Mouse (Mus musculus) MEL (cell line): ENCODE results near the gene Lao1. TPM values are rescaled to one million over a fixed set of nuclear protein-coding genes. Genes with fewer than 3 reads are reported as not detected.

Source experiments
- DNase-seq: peaks from one replicate; pipeline ENCODE4 v3.0.0; 2011; ENCODE audit warnings: low read depth, low spot score
- H3K27ac ChIP-seq: 2 replicates; pipeline ENCODE4 v1.5.1; 2012; ENCODE audit warnings: low read depth, mild to moderate bottlenecking, control low read depth, low read length, moderate library complexity; ENCODE audit not compliant: control insufficient read depth
- H3K27me3 ChIP-seq, 2 experiments: fragments of 150-350 bp in 1 of 2; sonication (generic) in 1 of 2; 2 replicates each; pipeline ENCODE4 v1.6.1; 2012; ENCODE audit warnings: low read length in 2 of 2, mild to moderate bottlenecking in 2 of 2, improper control_type of control experiment in 1 of 2, moderate library complexity in 1 of 2; ENCODE audit not compliant: insufficient read depth in 2 of 2, control insufficient read depth in 1 of 2
- H3K36me3 ChIP-seq, 2 experiments: 2 replicates each; pipeline ENCODE4 v1.6.1; 2012 to 2014; ENCODE audit warnings: low read length in 2 of 2, improper control_type of control experiment in 1 of 2, inconsistent platforms in 1 of 2, mild to moderate bottlenecking in 1 of 2; ENCODE audit not compliant: insufficient read depth in 2 of 2, control insufficient read depth in 1 of 2
- H3K4me1 ChIP-seq, 2 experiments: fragments of 150-350 bp in 1 of 2; sonication (generic) in 1 of 2; 2 replicates each; pipeline ENCODE4 v1.6.1; 2012; ENCODE audit warnings: low read length in 2 of 2, improper control_type of control experiment in 1 of 2, mild to moderate bottlenecking in 1 of 2; ENCODE audit not compliant: insufficient read depth in 2 of 2, control insufficient read depth in 1 of 2
- H3K4me3 ChIP-seq, 2 experiments: fragments of 150-350 bp in 1 of 2; sonication (generic) in 1 of 2; 2 replicates each; pipeline ENCODE4 v1.5.1; 2012; ENCODE audit warnings: low read depth in 2 of 2, low read length in 2 of 2, mild to moderate bottlenecking in 2 of 2, moderate library complexity in 2 of 2, control low read depth in 1 of 2, improper control_type of control experiment in 1 of 2; ENCODE audit not compliant: control insufficient read depth in 1 of 2, insufficient read depth in 1 of 2
- H3K79me2 ChIP-seq: 2 replicates; pipeline ENCODE4 v1.6.1; 2012; ENCODE audit warnings: mild to moderate bottlenecking, low read length, moderate library complexity; ENCODE audit not compliant: control insufficient read depth, poor library complexity, insufficient read depth
- H3K9ac ChIP-seq: 2 replicates; pipeline ENCODE4 v1.6.1; 2012; ENCODE audit warnings: low read depth, mild to moderate bottlenecking, control low read depth, low read length, moderate library complexity; ENCODE audit not compliant: control insufficient read depth, poor library complexity, severe bottlenecking
- H3K9me3 ChIP-seq: fragments of 150-350 bp; sonication (generic); replicated peaks from 2 replicates; pipeline ENCODE4 v1.6.1; 2012; ENCODE audit warnings: mild to moderate bottlenecking, low read length, improper control_type of control experiment, moderate library complexity; ENCODE audit not compliant: insufficient read depth
- BHLHE40 ChIP-seq: IDR thresholded peaks from 2 replicates; pipeline ENCODE4 v1.6.1; 2012; ENCODE audit warnings: low read depth, mild to moderate bottlenecking, inconsistent platforms, low read length, improper control_type of control experiment, borderline replicate concordance
- E2F4 ChIP-seq: IDR thresholded peaks from 2 replicates; pipeline ENCODE4 v1.6.1; 2011; ENCODE audit warnings: low read depth, low read length, improper control_type of control experiment, borderline replicate concordance
- GABPA ChIP-seq: IDR thresholded peaks from 2 replicates; pipeline ENCODE4 v1.6.1; 2012; ENCODE audit warnings: low read depth, mild to moderate bottlenecking, inconsistent platforms, low read length, improper control_type of control experiment, moderate library complexity
- HCFC1 ChIP-seq: IDR thresholded peaks from 2 replicates; pipeline ENCODE4 v1.6.1; 2012; ENCODE audit warnings: low read depth, mild to moderate bottlenecking, inconsistent platforms, low read length, improper control_type of control experiment, moderate library complexity
- KAT2A ChIP-seq: conservative IDR thresholded peaks from 2 replicates; pipeline ENCODE4 v1.6.1; 2012; ENCODE audit warnings: low read depth, low read length, improper control_type of control experiment, inconsistent platforms
- MAZ ChIP-seq: IDR thresholded peaks from 2 replicates; pipeline ENCODE4 v1.6.1; 2012; ENCODE audit warnings: low read depth, mild to moderate bottlenecking, inconsistent platforms, low read length, improper control_type of control experiment
- MXI1 ChIP-seq: IDR thresholded peaks from 2 replicates; pipeline ENCODE4 v1.6.1; 2011; ENCODE audit warnings: mild to moderate bottlenecking, low read depth, low read length, improper control_type of control experiment
- MYB ChIP-seq: IDR thresholded peaks from 2 replicates; pipeline ENCODE4 v1.6.1; 2011; ENCODE audit warnings: mild to moderate bottlenecking, low read depth, low read length, improper control_type of control experiment
- NELFE ChIP-seq: IDR thresholded peaks from 2 replicates; pipeline ENCODE4 v1.6.1; 2011; ENCODE audit warnings: low read depth, low read length, improper control_type of control experiment
- NRF1 ChIP-seq: IDR thresholded peaks from 2 replicates; pipeline ENCODE4 v1.6.1; 2014; ENCODE audit warnings: low read depth, mild to moderate bottlenecking, inconsistent platforms, low read length, improper control_type of control experiment, moderate library complexity; ENCODE audit not compliant: poor library complexity, insufficient read depth, severe bottlenecking
- POLR2A ChIP-seq, 2 experiments: IDR thresholded peaks; 2 replicates each; pipeline ENCODE4 v1.6.1; 2011 to 2012; ENCODE audit warnings: low read length in 2 of 2, mild to moderate bottlenecking in 2 of 2, control low read depth in 1 of 2, improper control_type of control experiment in 1 of 2, low read depth in 1 of 2, moderate library complexity in 1 of 2; ENCODE audit not compliant: control insufficient read depth in 1 of 2, insufficient read depth in 1 of 2, poor library complexity in 1 of 2
- TBP ChIP-seq: IDR thresholded peaks from 2 replicates; pipeline ENCODE4 v1.8.0; 2011; ENCODE audit warnings: low read depth, low read length, improper control_type of control experiment
- TCF12 ChIP-seq: IDR thresholded peaks from 2 replicates; pipeline ENCODE4 v1.6.1; 2014; ENCODE audit warnings: low read depth, mild to moderate bottlenecking, inconsistent platforms, low read length, improper control_type of control experiment, moderate library complexity
- UBTF ChIP-seq: IDR thresholded peaks from 2 replicates; pipeline ENCODE4 v1.6.1; 2012; ENCODE audit warnings: low read depth, mild to moderate bottlenecking, inconsistent platforms, low read length, improper control_type of control experiment, moderate library complexity, borderline replicate concordance; ENCODE audit not compliant: insufficient read depth
- USF1 ChIP-seq: IDR thresholded peaks from 2 replicates; pipeline ENCODE4 v1.6.1; 2014; ENCODE audit warnings: low read depth, mild to moderate bottlenecking, inconsistent platforms, low read length, improper control_type of control experiment, moderate library complexity
- ZC3H11A ChIP-seq: IDR thresholded peaks from 2 replicates; pipeline ENCODE4 v1.6.1; 2012; ENCODE audit warnings: low read depth, mild to moderate bottlenecking, inconsistent platforms, low read length, improper control_type of control experiment
- ZKSCAN1 ChIP-seq: IDR thresholded peaks from 2 replicates; pipeline ENCODE4 v1.6.1; 2012; ENCODE audit warnings: low read depth, mild to moderate bottlenecking, inconsistent platforms, low read length, improper control_type of control experiment, moderate library complexity
- ZNF384 ChIP-seq: IDR thresholded peaks from 2 replicates; pipeline ENCODE4 v1.6.1; 2012; ENCODE audit warnings: low read depth, mild to moderate bottlenecking, inconsistent platforms, low read length, improper control_type of control experiment
- polyA plus RNA-seq, 2 experiments: library from polyadenylated mRNA; stranded (reverse) in 1 of 2; unstranded in 1 of 2; fragments of >175 nt in 1 of 2; fragments of >200 nt in 1 of 2; gene quantifications; 2 replicates each; pipeline versions ENCODE4 v1.2.1 to v1.2.4; 2012; ENCODE audit warnings: low replicate concordance in 2 of 2, low read depth in 1 of 2; ENCODE audit not compliant: insufficient read length in 2 of 2, insufficient read depth in 1 of 2, missing spikeins in 1 of 2
- total RNA-seq: library from RNA; depleted of rRNA; stranded (reverse); fragments of 300-350 nt; gene quantifications from 2 replicates; pipeline ENCODE4 v1.2.3, GENCODE M21; 2012

Gene Lao1
- total and polyA plus RNA-seq, 3 experiments, result not detected

DNA sequence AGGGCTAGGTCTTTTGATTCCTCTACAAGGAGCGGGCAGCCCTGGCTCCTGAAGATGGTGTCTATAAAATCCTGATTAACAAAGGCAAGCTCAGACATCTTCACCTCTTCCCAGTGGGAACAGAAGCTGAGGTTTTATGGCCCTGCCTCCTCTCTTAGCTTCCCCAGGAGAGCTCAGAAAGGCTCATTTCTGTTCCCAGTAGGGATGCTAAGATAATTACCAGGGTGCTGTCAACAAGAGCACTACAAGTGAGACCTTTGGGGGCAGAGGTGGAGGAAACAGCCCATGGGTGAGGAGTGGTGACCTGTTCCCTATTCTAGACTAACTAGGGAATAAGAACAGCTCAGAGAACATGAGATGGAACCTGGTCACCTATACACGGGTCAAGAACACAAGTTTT lies 22.9 kb upstream of the Lao1 start, which contains the start of gene Olfr1328:
Gene Olfr1328 (minus strand): TSS at position 101 of the 400 bp plus-strand sequence.
- Histone ChIP-seq H3K4me3 (no peak within 1 kb of the TSS), H3K27ac (no peak within 1 kb of the TSS), H3K9ac (no peak within 1 kb of the TSS), H3K79me2 (no peaks in the 10 kb centered on the region), H3K4me1 (no peaks in the 10 kb centered on the region), H3K9me3 (no peaks in the 10 kb centered on the region), H3K27me3 (peaks cover 0 to 1% of the 10 kb centered on the region in 2 experiments; a peak in 1 of 4 replicates), H3K36me3 (no peaks in the 10 kb centered on the region)
- DNase-seq, result no peak
- TF ChIP-seq MAZ (no peak), KAT2A (no peak), NELFE (no peak), ZKSCAN1 (no peak), E2F4 (no peak), HCFC1 (no peak), NRF1 (no peak), ZNF384 (no peak), TCF12 (no peak), MXI1 (no peak), GABPA (no peak)
- TF ChIP-seq, all 39 proteins: peak for 0

DNA sequence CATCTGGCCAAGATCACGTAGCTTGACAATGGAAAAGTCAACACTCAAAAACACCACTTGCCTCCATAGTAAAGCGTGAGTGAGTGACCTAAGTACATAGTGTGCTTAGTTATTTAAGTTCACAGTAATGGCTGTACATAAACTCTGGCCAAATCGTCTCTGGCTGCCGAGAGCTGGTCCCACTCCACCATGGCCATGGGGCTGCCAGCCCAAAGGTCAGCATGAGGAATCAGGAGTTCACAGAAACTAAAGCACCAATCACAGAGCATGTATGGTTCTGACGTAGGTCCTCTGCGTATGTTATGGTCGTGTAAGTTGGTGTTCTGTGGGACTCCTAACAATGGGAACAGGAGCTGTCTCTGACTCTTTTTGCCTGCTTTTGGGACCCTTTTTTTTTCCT lies 2.6 kb upstream of the Lao1 start:
- Histone ChIP-seq H3K9me3 (no peaks in the 10 kb centered on the region), H3K4me1 (no peaks in the 10 kb centered on the region), H3K27me3 (peaks cover 1 to 4% of the 10 kb centered on the region in 2 experiments; a peak in 2 of 4 replicates), H3K9ac (no peak overlapping the region), H3K27ac (no peak overlapping the region), H3K36me3 (no peaks in the 10 kb centered on the region), H3K4me3 (no peak overlapping the region), H3K79me2 (no peaks in the 10 kb centered on the region)
- no peak for TF ChIP-seq BHLHE40
- TF ChIP-seq GABPA, result no peak
- TF ChIP-seq TBP, result no peak
- no peak for TF ChIP-seq UBTF
- no peak for TF ChIP-seq USF1
- no peak for TF ChIP-seq ZC3H11A
- no peak for TF ChIP-seq MYB
- no peak for TF ChIP-seq POLR2A (IDR thresholded peaks at IDR 0.05; ENCODE audit: control insufficient read depth in 1 of 2, insufficient read depth in 1 of 2, low read depth in 1 of 2, low read length in 2 of 2, poor library complexity in 1 of 2)
- no peak for DNase-seq
